Mouse (Mus musculus) intestine, embryonic 14.5 days (tissue): ENCODE measurements around the gene Muc13. TPM values are rescaled to one million over a fixed set of nuclear protein-coding genes. Genes with fewer than 3 reads are reported as not detected.
A peak's percentile ranks its signal among the peaks of the same experiment; 100 is the strongest.

ENCODE experiments used
- ATAC-seq: fragments of 200-750 bp; cut with Nextera tagmentation; replicated peaks from 2 replicates; pipeline ENCODE4 v1.8.0; 2017; ENCODE audit warnings: low read depth, moderate number of reproducible peaks, moderate TSS enrichment, moderate library complexity; ENCODE audit not compliant: low FRiP score, low TSS enrichment
- DNase-seq: peaks from one replicate; pipeline ENCODE4 v3.0.0-alpha.2; 2018; ENCODE audit warnings: low spot score
- H3K27ac ChIP-seq: fragments of 300-500 bp; sonication (generic); 2 replicates; pipeline ENCODE4 v1.5.1; 2014; ENCODE audit warnings: low read depth, mild to moderate bottlenecking, control low read depth
- H3K27me3 ChIP-seq: fragments of 300-500 bp; sonication (generic); replicated peaks from 2 replicates; pipeline ENCODE4 v1.6.1; 2014; ENCODE audit warnings: low read length, control low read depth; ENCODE audit not compliant: control insufficient read depth, insufficient read depth
- H3K36me3 ChIP-seq: fragments of 300-500 bp; sonication (generic); 2 replicates; pipeline ENCODE4 v1.6.1; 2014; ENCODE audit warnings: low read length, control low read depth; ENCODE audit not compliant: control insufficient read depth, insufficient read depth
- H3K4me1 ChIP-seq: fragments of 300-500 bp; sonication (generic); replicated peaks from 2 replicates; pipeline ENCODE4 v1.6.1; 2014; ENCODE audit warnings: low read length, control low read depth, mixed read lengths; ENCODE audit not compliant: control insufficient read depth, insufficient read depth
- H3K4me2 ChIP-seq: fragments of 300-500 bp; sonication (generic); 2 replicates; pipeline ENCODE4 v1.6.1; 2014; ENCODE audit warnings: low read length
- H3K4me3 ChIP-seq: fragments of 300-500 bp; sonication (generic); 2 replicates; pipeline ENCODE4 v1.5.1; 2014; ENCODE audit warnings: low read depth, low read length, control low read depth, mixed read lengths
- H3K9ac ChIP-seq: fragments of 300-500 bp; sonication (generic); 2 replicates; pipeline ENCODE4 v1.6.1; 2014; ENCODE audit warnings: mild to moderate bottlenecking, low read length
- H3K9me3 ChIP-seq: fragments of 300-500 bp; sonication (generic); 2 replicates; pipeline ENCODE4 v1.6.1; 2016; ENCODE audit warnings: low read length, control low read depth; ENCODE audit not compliant: control insufficient read depth
- WGBS: fragments of 180-500 bp; shearing (Covaris S2); extraction: QIAGEN DNeasy Blood & Tissue Kit; methylation state at CpG from one replicate; pipeline ENCODE4 v1.1.7; 2014; 5-methylcytosine and 5-hydroxymethylcytosine counted together
- polyA plus RNA-seq: library from polyadenylated mRNA; unstranded; fragments of >200 nt; fragmentation: Nextera tagmentation; extraction: Ambion mirVana; gene quantifications from 2 replicates; pipeline ENCODE4 v1.2.1, GENCODE M21; 2014

Gene Muc13
- polyA plus RNA-seq, 1 experiment from 2014 or later, result 105 TPM

- Histone ChIP-seq H3K4me1 (no peaks in the 10 kb centered on the region), H3K4me2 (no peak overlapping the region), H3K36me3 (no peaks in the 10 kb centered on the region), H3K27ac (no peak overlapping the region), H3K9ac (no peak overlapping the region), H3K9me3 (no peaks in the 10 kb centered on the region), H3K4me3 (no peak overlapping the region), H3K27me3 (no peaks in the 10 kb centered on the region)
- DNase-seq, result no peak
- ATAC-seq, result no peak
- 85% methylated on average over 1 of the region's 1 CpGs for WGBS
Observed at GRCm38 (mm10) chr16:33775733-33776335, 18.0 kb upstream of the Muc13 start.

DNA sequence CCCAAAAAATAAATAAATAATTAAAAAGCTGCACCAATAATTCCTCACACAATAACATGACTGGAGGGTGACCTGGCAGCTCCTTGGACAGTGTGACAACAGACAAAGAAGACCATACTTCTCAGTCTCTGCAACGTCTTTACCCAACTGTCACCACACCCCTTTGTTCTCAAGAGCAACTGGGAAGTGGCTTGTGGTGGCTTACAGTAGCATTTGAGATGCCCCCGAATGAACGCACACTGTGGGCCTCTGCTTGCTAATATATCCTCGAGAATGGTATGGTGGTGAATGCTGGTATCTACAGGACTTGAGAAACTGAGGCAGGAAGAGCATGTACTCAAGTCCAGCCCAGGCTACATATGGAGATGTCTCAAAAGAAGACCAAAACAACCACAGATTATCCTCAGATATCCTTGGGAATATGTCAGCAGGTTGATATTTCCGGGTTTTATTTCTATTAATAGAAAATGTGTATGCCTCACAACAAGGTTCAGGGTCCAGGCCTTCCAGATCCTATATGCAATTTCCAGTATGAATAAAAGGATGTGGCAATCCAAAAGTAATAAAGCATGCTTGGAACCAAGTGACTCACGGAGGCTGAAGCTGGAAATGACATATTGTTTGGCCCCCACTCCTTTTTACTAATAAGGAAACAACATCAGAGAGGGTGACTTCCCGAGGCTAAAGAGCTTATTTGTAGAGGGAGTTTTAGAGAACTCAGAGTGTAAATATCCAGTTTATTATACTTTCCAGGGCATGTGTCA lies 16.9 kb upstream of the Muc13 start:
- Histone ChIP-seq H3K27ac (no peak overlapping the region), H3K9ac (no peak overlapping the region)

DNA sequence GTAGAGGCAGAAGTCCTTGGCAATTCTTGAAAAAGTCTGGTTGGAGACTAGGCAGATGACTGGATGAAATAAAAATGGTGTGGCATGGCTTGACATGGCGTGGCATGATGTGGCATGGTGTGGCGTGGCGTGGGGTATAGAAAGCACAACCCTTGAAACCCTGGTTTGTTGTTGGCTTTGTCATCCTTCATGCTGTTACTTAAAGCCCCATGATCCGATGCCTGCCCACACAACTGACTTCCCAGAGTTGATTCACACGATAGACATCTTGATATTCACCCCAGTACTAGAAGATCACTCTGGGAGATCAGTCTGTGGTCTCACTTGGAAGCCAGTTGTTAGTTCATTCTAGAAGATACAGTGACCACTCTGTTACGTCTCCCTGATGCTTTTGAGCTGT lies 16.2 kb upstream of the Muc13 start:
- H3K27ac ChIP-seq, result no peak overlapping the region
- no peaks in the 10 kb centered on the region for H3K4me1 ChIP-seq
- DNase-seq (no peak), ATAC-seq (no peak)
- no peak overlapping the region for H3K9ac ChIP-seq
- H3K4me2 ChIP-seq, result no peak overlapping the region
- no peaks in the 10 kb centered on the region for H3K27me3 ChIP-seq
- no peaks in the 10 kb centered on the region for H3K36me3 ChIP-seq
- no peaks in the 10 kb centered on the region for H3K9me3 ChIP-seq
- 93% methylated on average over 6 of the region's 6 CpGs for WGBS
- H3K4me3 ChIP-seq, result no peak overlapping the region

More for the DNA sequence above, 16.9 kb upstream of the Muc13 start:
- no peak for DNase-seq
- Histone ChIP-seq H3K4me1 (no peaks in the 10 kb centered on the region), H3K27me3 (no peaks in the 10 kb centered on the region), H3K36me3 (no peaks in the 10 kb centered on the region), H3K9me3 (no peaks in the 10 kb centered on the region), H3K4me2 (no peak overlapping the region), H3K4me3 (no peak overlapping the region)
- 77% methylated on average over 7 of the region's 7 CpGs for WGBS
- no peak for ATAC-seq

DNA sequence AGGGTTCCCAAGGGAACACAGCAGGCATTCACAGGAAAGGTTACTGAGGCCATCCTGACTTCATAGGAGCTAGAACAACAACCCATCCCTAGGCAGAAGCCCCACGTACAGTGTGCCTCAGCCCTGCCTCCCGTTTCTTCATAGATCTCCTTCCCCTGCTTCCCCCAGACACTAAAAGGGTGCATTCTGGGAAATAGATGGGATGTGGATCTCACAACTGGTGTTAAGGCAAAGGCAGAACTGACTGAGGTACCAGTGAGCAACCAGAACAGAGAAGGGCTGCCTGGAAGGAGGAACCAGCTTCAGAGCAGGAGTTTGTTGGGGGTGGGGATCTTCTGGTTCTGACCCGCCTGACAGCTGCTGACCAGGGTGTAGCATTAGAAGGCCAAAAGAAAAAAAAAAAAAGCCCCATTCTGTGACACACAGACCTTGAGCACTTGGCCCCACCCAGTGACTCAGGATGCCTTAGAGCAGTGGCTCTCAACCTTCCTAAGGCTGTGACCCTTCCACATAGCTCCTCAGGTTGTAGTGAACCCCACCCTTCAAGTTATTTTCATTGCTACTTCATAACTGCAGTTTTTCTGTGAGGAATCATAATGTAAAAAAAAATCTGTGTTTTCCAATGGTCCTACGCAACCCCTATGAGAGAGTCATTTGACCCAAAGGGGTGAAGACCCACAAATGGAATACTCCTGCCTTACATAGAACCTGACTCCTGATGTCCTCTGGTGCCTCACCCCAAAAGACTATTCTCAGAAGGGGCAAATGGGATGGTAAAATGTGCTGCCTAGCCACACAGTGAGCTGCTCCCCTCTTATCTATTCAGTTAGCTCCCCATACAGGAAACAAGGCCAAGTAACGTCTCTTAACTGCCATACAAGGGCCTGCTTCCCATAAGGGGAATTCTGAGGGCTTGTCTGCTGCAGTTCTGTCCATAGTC lies 11.8 kb upstream of the Muc13 start:
- no peak overlapping the region for H3K9ac ChIP-seq
- no peaks in the 10 kb centered on the region for H3K27me3 ChIP-seq
- H3K27ac ChIP-seq, result no peak overlapping the region
- no peak overlapping the region for H3K4me2 ChIP-seq
- H3K9me3 ChIP-seq, result no peaks in the 10 kb centered on the region
- no peaks in the 10 kb centered on the region for H3K36me3 ChIP-seq
- 70% methylated on average over 5 of the region's 5 CpGs for WGBS
- ATAC-seq (no peak), DNase-seq (no peak)
- H3K4me1 ChIP-seq, result no peaks in the 10 kb centered on the region
- no peak overlapping the region for H3K4me3 ChIP-seq

GRCm38 (mm10) chr16:33782729-33783091 lies 11.1 kb upstream of the Muc13 start:
- ATAC-seq (no peak), DNase-seq (no peak)
- H3K36me3 ChIP-seq, result no peaks in the 10 kb centered on the region
- 95% methylated on average over 1 of the region's 1 CpGs for WGBS
- H3K4me1 ChIP-seq, result no peaks in the 10 kb centered on the region
- no peak overlapping the region for H3K27ac ChIP-seq
- H3K4me3 ChIP-seq, result no peak overlapping the region
- H3K9me3 ChIP-seq, result no peaks in the 10 kb centered on the region
- H3K4me2 ChIP-seq, result no peak overlapping the region
- no peak overlapping the region for H3K9ac ChIP-seq
- no peaks in the 10 kb centered on the region for H3K27me3 ChIP-seq

DNA sequence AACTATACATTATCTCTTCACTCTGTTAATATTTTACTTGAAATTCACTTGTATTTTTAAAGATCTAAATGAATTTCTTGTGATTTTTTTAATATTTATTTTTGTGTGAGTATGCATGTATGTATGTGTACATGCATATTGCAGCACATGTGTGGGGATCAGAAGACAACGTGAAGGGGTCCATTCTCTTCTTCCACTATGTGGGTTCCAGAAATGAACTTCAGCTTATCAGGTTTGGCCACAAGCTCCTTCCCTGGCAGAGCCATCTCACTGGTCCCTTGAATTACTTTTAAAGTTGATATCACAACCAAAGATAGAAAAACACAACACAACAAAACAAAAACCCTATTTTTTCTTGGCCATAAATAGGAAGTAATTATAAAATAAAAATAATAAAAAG lies 9.3 kb upstream of the Muc13 start:
- Histone ChIP-seq H3K27me3 (no peaks in the 10 kb centered on the region), H3K4me1 (no peaks in the 10 kb centered on the region), H3K27ac (no peak overlapping the region), H3K9me3 (no peaks in the 10 kb centered on the region), H3K4me3 (no peak overlapping the region), H3K4me2 (no peak overlapping the region), H3K9ac (no peak overlapping the region), H3K36me3 (no peaks in the 10 kb centered on the region)
- no peak for DNase-seq
- no peak for ATAC-seq
- WGBS, result 79% methylated on average over 1 of the region's 1 CpGs

- H3K4me2 ChIP-seq, result no peak overlapping the region
- H3K27me3 ChIP-seq, result no peaks in the 10 kb centered on the region
- H3K9me3 ChIP-seq, result no peaks in the 10 kb centered on the region
- DNase-seq, result no peak
- no peak overlapping the region for H3K4me3 ChIP-seq
- WGBS, result 71% methylated on average over 8 of the region's 8 CpGs
- H3K4me1 ChIP-seq, result no peaks in the 10 kb centered on the region
- no peak overlapping the region for H3K9ac ChIP-seq
- H3K36me3 ChIP-seq, result no peaks in the 10 kb centered on the region
- ATAC-seq, result no peak
- H3K27ac ChIP-seq, result no peak overlapping the region
Observed at GRCm38 (mm10) chr16:33785092-33785704, 8.6 kb upstream of the Muc13 start.

- H3K9ac ChIP-seq, result no peak overlapping the region
Observed at GRCm38 (mm10) chr16:33786657-33787390, 7.0 kb upstream of the Muc13 start.

More at GRCm38 (mm10) chr16:33786657-33787390, 7.0 kb upstream of the Muc13 start:
- Histone ChIP-seq H3K36me3 (no peaks in the 10 kb centered on the region), H3K27ac (peak overlapping the region; percentile 66), H3K4me2 (no peak overlapping the region), H3K27me3 (no peaks in the 10 kb centered on the region), H3K4me1 (no peaks in the 10 kb centered on the region), H3K4me3 (no peak overlapping the region), H3K9me3 (no peaks in the 10 kb centered on the region)
- ATAC-seq, result peak; percentile 91
- WGBS, result 65% methylated on average over 7 of the region's 7 CpGs
- peak; percentile 64 for DNase-seq
